Mouse (Mus musculus): ENCODE measurements around the gene Lrrc8d.

- no peak for TF ChIP-seq CTCF (IDR thresholded peaks at IDR 0.05; ENCODE audit: insufficient read depth, low read length)
- no peak for TF ChIP-seq POLR2A (IDR thresholded peaks at IDR 0.05; ENCODE audit: borderline replicate concordance, extremely low read depth, low read depth, low read length)
Observed at GRCm38 (mm10) chr5:105816118-105816517, 116.3 kb downstream of the Lrrc8d start.
